Mouse (Mus musculus) MEL (cell line): Measurements from ENCODE around the gene Gm14190. TPM values are rescaled to one million over a fixed set of nuclear protein-coding genes. Genes with fewer than 3 reads are reported as not detected.
"Not testable (repeated sequence)": the region's sequence is repeated elsewhere in the genome, so short reads cannot be mapped to it uniquely, and the experiment has no call there.

Experiments used
- DNase-seq: peaks from one replicate; pipeline ENCODE4 v3.0.0; 2011; ENCODE audit warnings: low read depth, low spot score
- H3K27ac ChIP-seq: 2 replicates; pipeline ENCODE4 v1.5.1; 2012; ENCODE audit warnings: low read depth, mild to moderate bottlenecking, control low read depth, low read length, moderate library complexity; ENCODE audit not compliant: control insufficient read depth
- H3K27me3 ChIP-seq, 2 experiments: fragments of 150-350 bp in 1 of 2; sonication (generic) in 1 of 2; 2 replicates each; pipeline ENCODE4 v1.6.1; 2012; ENCODE audit warnings: low read length in 2 of 2, mild to moderate bottlenecking in 2 of 2, improper control_type of control experiment in 1 of 2, moderate library complexity in 1 of 2; ENCODE audit not compliant: insufficient read depth in 2 of 2, control insufficient read depth in 1 of 2
- H3K36me3 ChIP-seq, 2 experiments: 2 replicates each; pipeline ENCODE4 v1.6.1; 2012 to 2014; ENCODE audit warnings: low read length in 2 of 2, improper control_type of control experiment in 1 of 2, inconsistent platforms in 1 of 2, mild to moderate bottlenecking in 1 of 2; ENCODE audit not compliant: insufficient read depth in 2 of 2, control insufficient read depth in 1 of 2
- H3K4me1 ChIP-seq, 2 experiments: fragments of 150-350 bp in 1 of 2; sonication (generic) in 1 of 2; 2 replicates each; pipeline ENCODE4 v1.6.1; 2012; ENCODE audit warnings: low read length in 2 of 2, improper control_type of control experiment in 1 of 2, mild to moderate bottlenecking in 1 of 2; ENCODE audit not compliant: insufficient read depth in 2 of 2, control insufficient read depth in 1 of 2
- H3K4me3 ChIP-seq, 2 experiments: fragments of 150-350 bp in 1 of 2; sonication (generic) in 1 of 2; 2 replicates each; pipeline ENCODE4 v1.5.1; 2012; ENCODE audit warnings: low read depth in 2 of 2, low read length in 2 of 2, mild to moderate bottlenecking in 2 of 2, moderate library complexity in 2 of 2, control low read depth in 1 of 2, improper control_type of control experiment in 1 of 2; ENCODE audit not compliant: control insufficient read depth in 1 of 2, insufficient read depth in 1 of 2
- H3K79me2 ChIP-seq: 2 replicates; pipeline ENCODE4 v1.6.1; 2012; ENCODE audit warnings: mild to moderate bottlenecking, low read length, moderate library complexity; ENCODE audit not compliant: control insufficient read depth, poor library complexity, insufficient read depth
- H3K9ac ChIP-seq: 2 replicates; pipeline ENCODE4 v1.6.1; 2012; ENCODE audit warnings: low read depth, mild to moderate bottlenecking, control low read depth, low read length, moderate library complexity; ENCODE audit not compliant: control insufficient read depth, poor library complexity, severe bottlenecking
- H3K9me3 ChIP-seq: fragments of 150-350 bp; sonication (generic); replicated peaks from 2 replicates; pipeline ENCODE4 v1.6.1; 2012; ENCODE audit warnings: mild to moderate bottlenecking, low read length, improper control_type of control experiment, moderate library complexity; ENCODE audit not compliant: insufficient read depth
- CHD1 ChIP-seq: IDR thresholded peaks from 2 replicates; pipeline ENCODE4 v1.6.1; 2012; ENCODE audit warnings: low read depth, mild to moderate bottlenecking, inconsistent platforms, low read length, improper control_type of control experiment
- CTCF ChIP-seq, 3 experiments: IDR thresholded peaks in 2 of 3; conservative IDR thresholded peaks in 1 of 3; 2 replicates each; pipeline ENCODE4 v1.5.1; 2011 to 2012; ENCODE audit warnings: low read length in 3 of 3, low read depth in 2 of 3, mild to moderate bottlenecking in 2 of 3, improper control_type of control experiment in 1 of 3, inconsistent platforms in 1 of 3, mixed read lengths in 1 of 3, moderate library complexity in 1 of 3; ENCODE audit not compliant: control insufficient read depth in 1 of 3, insufficient read depth in 1 of 3, poor library complexity in 1 of 3, severe bottlenecking in 1 of 3
- E2F4 ChIP-seq: IDR thresholded peaks from 2 replicates; pipeline ENCODE4 v1.6.1; 2011; ENCODE audit warnings: low read depth, low read length, improper control_type of control experiment, borderline replicate concordance
- ELF1 ChIP-seq: IDR thresholded peaks from 2 replicates; pipeline ENCODE4 v1.6.1; 2014; ENCODE audit warnings: low read depth, mild to moderate bottlenecking, inconsistent platforms, low read length, improper control_type of control experiment, moderate library complexity
- ETS1 ChIP-seq: IDR thresholded peaks from 2 replicates; pipeline ENCODE4 v1.6.1; 2012; ENCODE audit warnings: low read depth, mild to moderate bottlenecking, inconsistent platforms, low read length, improper control_type of control experiment, moderate library complexity
- GATA1 ChIP-seq: IDR thresholded peaks from 2 replicates; pipeline ENCODE4 v1.6.1; 2011; ENCODE audit warnings: low read depth, low read length, improper control_type of control experiment
- HCFC1 ChIP-seq: IDR thresholded peaks from 2 replicates; pipeline ENCODE4 v1.6.1; 2012; ENCODE audit warnings: low read depth, mild to moderate bottlenecking, inconsistent platforms, low read length, improper control_type of control experiment, moderate library complexity
- JUND ChIP-seq: IDR thresholded peaks from 2 replicates; pipeline ENCODE4 v1.6.1; 2011; ENCODE audit warnings: low read depth, mild to moderate bottlenecking, improper control_type of control experiment, low read length
- MAFK ChIP-seq: IDR thresholded peaks from 2 replicates; pipeline ENCODE4 v1.6.1; 2011; ENCODE audit warnings: low read depth, mild to moderate bottlenecking, low read length, improper control_type of control experiment, borderline replicate concordance
- MAX ChIP-seq: IDR thresholded peaks from 2 replicates; pipeline ENCODE4 v1.6.1; 2011; ENCODE audit warnings: low read length, improper control_type of control experiment
- MAZ ChIP-seq: IDR thresholded peaks from 2 replicates; pipeline ENCODE4 v1.6.1; 2012; ENCODE audit warnings: low read depth, mild to moderate bottlenecking, inconsistent platforms, low read length, improper control_type of control experiment
- MEF2A ChIP-seq: IDR thresholded peaks from 2 replicates; pipeline ENCODE4 v1.6.1; 2014; ENCODE audit warnings: low read depth, mild to moderate bottlenecking, inconsistent platforms, low read length, improper control_type of control experiment; ENCODE audit not compliant: poor library complexity, insufficient replicate concordance, severe bottlenecking; ENCODE audit errors: extremely low read depth
- MXI1 ChIP-seq: IDR thresholded peaks from 2 replicates; pipeline ENCODE4 v1.6.1; 2011; ENCODE audit warnings: mild to moderate bottlenecking, low read depth, low read length, improper control_type of control experiment
- NRF1 ChIP-seq: IDR thresholded peaks from 2 replicates; pipeline ENCODE4 v1.6.1; 2014; ENCODE audit warnings: low read depth, mild to moderate bottlenecking, inconsistent platforms, low read length, improper control_type of control experiment, moderate library complexity; ENCODE audit not compliant: poor library complexity, insufficient read depth, severe bottlenecking
- POLR2A ChIP-seq, 2 experiments: IDR thresholded peaks; 2 replicates each; pipeline ENCODE4 v1.6.1; 2011 to 2012; ENCODE audit warnings: low read length in 2 of 2, mild to moderate bottlenecking in 2 of 2, control low read depth in 1 of 2, improper control_type of control experiment in 1 of 2, low read depth in 1 of 2, moderate library complexity in 1 of 2; ENCODE audit not compliant: control insufficient read depth in 1 of 2, insufficient read depth in 1 of 2, poor library complexity in 1 of 2
- POLR2AphosphoS5 ChIP-seq: IDR thresholded peaks from 2 replicates; pipeline ENCODE4 v1.6.1; 2012; ENCODE audit warnings: low read depth, borderline replicate concordance, mild to moderate bottlenecking, inconsistent platforms, low read length, moderate library complexity, mixed read lengths
- RAD21 ChIP-seq: IDR thresholded peaks from 2 replicates; pipeline ENCODE4 v1.6.1; 2011; ENCODE audit warnings: mild to moderate bottlenecking, low read depth, low read length, improper control_type of control experiment
- SIN3A ChIP-seq: IDR thresholded peaks from 2 replicates; pipeline ENCODE4 v1.6.1; 2012; ENCODE audit warnings: low read length, improper control_type of control experiment, inconsistent platforms
- TAL1 ChIP-seq: IDR thresholded peaks from 2 replicates; pipeline ENCODE4 v1.6.1; 2012; ENCODE audit warnings: mild to moderate bottlenecking, inconsistent platforms, low read length, moderate library complexity, mixed read lengths
- TBP ChIP-seq: IDR thresholded peaks from 2 replicates; pipeline ENCODE4 v1.8.0; 2011; ENCODE audit warnings: low read depth, low read length, improper control_type of control experiment
- TCF12 ChIP-seq: IDR thresholded peaks from 2 replicates; pipeline ENCODE4 v1.6.1; 2014; ENCODE audit warnings: low read depth, mild to moderate bottlenecking, inconsistent platforms, low read length, improper control_type of control experiment, moderate library complexity
- UBTF ChIP-seq: IDR thresholded peaks from 2 replicates; pipeline ENCODE4 v1.6.1; 2012; ENCODE audit warnings: low read depth, mild to moderate bottlenecking, inconsistent platforms, low read length, improper control_type of control experiment, moderate library complexity, borderline replicate concordance; ENCODE audit not compliant: insufficient read depth
- ZKSCAN1 ChIP-seq: IDR thresholded peaks from 2 replicates; pipeline ENCODE4 v1.6.1; 2012; ENCODE audit warnings: low read depth, mild to moderate bottlenecking, inconsistent platforms, low read length, improper control_type of control experiment, moderate library complexity
- ZMIZ1 ChIP-seq: IDR thresholded peaks from 2 replicates; pipeline ENCODE4 v1.6.1; 2012; ENCODE audit warnings: low read depth, mild to moderate bottlenecking, inconsistent platforms, low read length, improper control_type of control experiment, moderate library complexity
- ZNF384 ChIP-seq: IDR thresholded peaks from 2 replicates; pipeline ENCODE4 v1.6.1; 2012; ENCODE audit warnings: low read depth, mild to moderate bottlenecking, inconsistent platforms, low read length, improper control_type of control experiment
- polyA plus RNA-seq, 2 experiments: library from polyadenylated mRNA; stranded (reverse) in 1 of 2; unstranded in 1 of 2; fragments of >175 nt in 1 of 2; fragments of >200 nt in 1 of 2; gene quantifications; 2 replicates each; pipeline versions ENCODE4 v1.2.1 to v1.2.4; 2012; ENCODE audit warnings: low replicate concordance in 2 of 2, low read depth in 1 of 2; ENCODE audit not compliant: insufficient read length in 2 of 2, insufficient read depth in 1 of 2, missing spikeins in 1 of 2
- total RNA-seq: library from RNA; depleted of rRNA; stranded (reverse); fragments of 300-350 nt; gene quantifications from 2 replicates; pipeline ENCODE4 v1.2.3, GENCODE M21; 2012

Gm14190 gene
- total and polyA plus RNA-seq, 3 experiments = not detected

GRCm38 (mm10) chr11:99724061-99724460 is 33.5 kb upstream of the Gm14190 start:
- DNase-seq = no peak
- Histone ChIP-seq H3K9me3 (no peaks in the 10 kb centered on the region), H3K79me2 (no peaks in the 10 kb centered on the region), H3K27me3 (no peaks in the 10 kb centered on the region), H3K27ac (no peak overlapping the region), H3K4me3 (no peak overlapping the region), H3K9ac (no peak overlapping the region), H3K36me3 (no peaks in the 10 kb centered on the region), H3K4me1 (no peaks in the 10 kb centered on the region)
- TF ChIP-seq NRF1 (no peak), SIN3A (no peak), UBTF (no peak), TCF12 (no peak), MEF2A (no peak), MAFK (no peak), MXI1 (no peak), RAD21 (no peak), TAL1 (no peak), MAX (no peak), CHD1 (no peak), ETS1 (no peak), TBP (no peak), ZNF384 (no peak), JUND (no peak), GATA1 (no peak), ZMIZ1 (no peak), ELF1 (no peak), MAZ (no peak)

- H3K4me1 ChIP-seq = no peaks in the 10 kb centered on the region
- H3K4me3 ChIP-seq = no peak overlapping the region
- H3K27me3 ChIP-seq = no peaks in the 10 kb centered on the region
- TF ChIP-seq CTCF (IDR thresholded peaks at IDR 0.05 in 2 of 3, conservative IDR thresholded peaks at IDR 0.05 in 1 of 3; ENCODE audit: control insufficient read depth in 1 of 3, insufficient read depth in 1 of 3, low read depth in 2 of 3, low read length in 3 of 3, poor library complexity in 1 of 3, severe bottlenecking in 1 of 3) (no peak), POLR2AphosphoS5 (no peak), POLR2A (IDR thresholded peaks at IDR 0.05; ENCODE audit: control insufficient read depth in 1 of 2, insufficient read depth in 1 of 2, low read depth in 1 of 2, low read length in 2 of 2, poor library complexity in 1 of 2) (no peak), E2F4 (no peak), TBP (no peak), ZKSCAN1 (no peak), HCFC1 (no peak), GATA1 (no peak)
- no peaks in the 10 kb centered on the region for H3K79me2 ChIP-seq
- no peak overlapping the region for H3K27ac ChIP-seq
- H3K9me3 ChIP-seq = no peaks in the 10 kb centered on the region
- DNase-seq = no peak
- no peaks in the 10 kb centered on the region for H3K36me3 ChIP-seq
- H3K9ac ChIP-seq = no peak overlapping the region
Measured at GRCm38 (mm10) chr11:99718759-99719158, 28.2 kb upstream of the Gm14190 start.

- H3K27me3 ChIP-seq, H3K79me2 ChIP-seq, H3K9me3 ChIP-seq, H3K4me3 ChIP-seq, H3K36me3 ChIP-seq, H3K27ac ChIP-seq, DNase-seq, H3K9ac ChIP-seq, H3K4me1 ChIP-seq: not testable (repeated sequence)
Measured at GRCm38 (mm10) chr11:99685235-99685634, 5.3 kb downstream of the Gm14190 start.
